Mouse (Mus musculus) ES-E14 (cell line): ENCODE measurements around the gene Afmid. TPM values are rescaled to one million over a fixed set of nuclear protein-coding genes. Genes with fewer than 3 reads are reported as not detected.

Experiments
- DNase-seq: peaks from one replicate; pipeline ENCODE4 v3.0.0-alpha.2; 2013; ENCODE audit warnings: low read depth, low spot score
- H3K27ac ChIP-seq: 2 replicates; pipeline ENCODE4 v1.5.1; 2012; ENCODE audit warnings: low read depth, mild to moderate bottlenecking, low read length, moderate library complexity, mixed read lengths; ENCODE audit not compliant: poor library complexity, insufficient read depth, severe bottlenecking
- H3K36me3 ChIP-seq: 2 replicates; pipeline ENCODE4 v1.6.1; 2012; ENCODE audit warnings: mild to moderate bottlenecking, low read length, moderate library complexity, mixed read lengths; ENCODE audit not compliant: control insufficient read depth, poor library complexity, insufficient read depth, severe bottlenecking
- H3K4me1 ChIP-seq, 2 experiments: fragments of 150-350 bp in 1 of 2; sonication (generic) in 1 of 2; 2 replicates each; pipeline ENCODE4 v1.6.1; 2012; ENCODE audit warnings: low read length in 2 of 2, mild to moderate bottlenecking in 1 of 2, mixed read lengths in 1 of 2; ENCODE audit not compliant: control insufficient read depth in 2 of 2, insufficient read depth in 2 of 2, poor library complexity in 1 of 2
- H3K4me3 ChIP-seq, 2 experiments: fragments of 150-350 bp in 1 of 2; sonication (generic) in 1 of 2; 2 replicates each; pipeline ENCODE4 v1.5.1; 2012; ENCODE audit warnings: low read length in 2 of 2, low read depth in 1 of 2, mild to moderate bottlenecking in 1 of 2, mixed read lengths in 1 of 2; ENCODE audit not compliant: insufficient read depth in 1 of 2, poor library complexity in 1 of 2, severe bottlenecking in 1 of 2
- H3K9ac ChIP-seq: 2 replicates; pipeline ENCODE4 v1.6.1; 2012; ENCODE audit warnings: low read depth, mild to moderate bottlenecking, low read length, mixed read lengths; ENCODE audit not compliant: poor library complexity, insufficient read depth, severe bottlenecking
- H3K9me3 ChIP-seq: fragments of 150-350 bp; sonication (generic); 2 replicates; pipeline ENCODE4 v1.6.1; 2012; ENCODE audit warnings: low read depth, mild to moderate bottlenecking, low read length; ENCODE audit not compliant: control insufficient read depth, insufficient read depth
- CHD2 ChIP-seq: IDR thresholded peaks from 2 replicates; pipeline ENCODE4 v1.6.1; 2014; ENCODE audit warnings: mild to moderate bottlenecking, low read depth, low read length, inconsistent platforms
- HCFC1 ChIP-seq: IDR thresholded peaks from 2 replicates; pipeline ENCODE4 v1.6.1; 2012; ENCODE audit warnings: low read length, inconsistent platforms, borderline replicate concordance; ENCODE audit not compliant: insufficient read depth
- MAFK ChIP-seq: IDR thresholded peaks from 2 replicates; pipeline ENCODE4 v1.6.1; 2014; ENCODE audit warnings: mild to moderate bottlenecking, low read depth, low read length, inconsistent platforms; ENCODE audit not compliant: insufficient read depth
- ZC3H11A ChIP-seq: IDR thresholded peaks from 2 replicates; pipeline ENCODE4 v1.6.1; 2012; ENCODE audit warnings: low read depth, mild to moderate bottlenecking, inconsistent platforms, low read length, borderline replicate concordance
- ZNF384 ChIP-seq: IDR thresholded peaks from 2 replicates; pipeline ENCODE4 v1.6.1; 2012; ENCODE audit warnings: low read depth, low read length, inconsistent platforms
- in situ Hi-C, 2 experiments: fragments of 600-800 bp; cut with MboI; formaldehyde crosslinking; loops; one replicate each; pipeline ENCODE4 v1.15.1; 2025; ENCODE audit warnings: low sequenced_read_pairs in 2 of 2, inconsistent platforms in 1 of 2; ENCODE audit not compliant: unreplicated experiment in 2 of 2
- total RNA-seq: library from RNA; depleted of rRNA; stranded (reverse); fragments of 300-350 nt; gene quantifications from 2 replicates; pipeline ENCODE4 v1.2.3, GENCODE M21; 2012

Afmid gene
- total RNA-seq, 1 experiment, result 1.8 TPM

GRCm38 (mm10) chr11:117871376-117871775 lies 45.7 kb downstream of the Afmid start:
- DNase-seq, result no peak
- TF ChIP-seq ZNF384, result no peak
- TF ChIP-seq ZC3H11A, result no peak
- no peak for TF ChIP-seq CHD2
- TF ChIP-seq MAFK, result no peak
- TF ChIP-seq HCFC1, result no peak
- Histone ChIP-seq H3K4me3 (no peak overlapping the region), H3K9ac (no peak overlapping the region), H3K4me1 (peaks cover 11 to 25% of the 10 kb centered on the region in 2 experiments), H3K36me3 (no peaks in the 10 kb centered on the region), H3K27ac (no peak overlapping the region), H3K9me3 (no peaks in the 10 kb centered on the region)
- in situ Hi-C loops, result loop anchor here in 1 of 2 experiments (5.0 to 25.0 kb wide), 2 partner anchors 211 to 366 kb away; partner anchors contain the start of gene Cyth1

- in situ Hi-C loops, result loop anchor here in 1 of 2 experiments (5.0 to 25.0 kb wide), 2 partner anchors 210 to 365 kb away; partner anchors contain the start of gene Cyth1
Observed at GRCm38 (mm10) chr11:117871911-117872584, 46.3 kb downstream of the Afmid start.

GRCm38 (mm10) chr11:117872861-117873608 lies 47.3 kb downstream of the Afmid start, which contains the start of gene Tha1:
Gene Tha1 (minus strand): TSS chr11:117873481.
- Histone ChIP-seq H3K9ac (peak within 1 kb of the TSS; percentile 49; the same call in 1 of the 2 replicates), H3K4me3 (peak within 1 kb of the TSS; percentile 70 to 77), H3K4me1 (peaks cover 9 to 25% of the 10 kb centered on the region in 2 experiments), H3K9me3 (no peaks in the 10 kb centered on the region), H3K36me3 (no peaks in the 10 kb centered on the region), H3K27ac (no peak within 1 kb of the TSS)
- no peak for TF ChIP-seq ZC3H11A
- no peak for TF ChIP-seq CHD2
- TF ChIP-seq MAFK, result no peak
- peak; percentile 86 for TF ChIP-seq HCFC1
- TF ChIP-seq ZNF384, result no peak
- DNase-seq, result no peak
- in situ Hi-C loops, result loop anchor here in 1 of 2 experiments (5.0 to 25.0 kb wide), 2 partner anchors 209 to 364 kb away; partner anchors contain the start of gene Cyth1

More at GRCm38 (mm10) chr11:117871911-117872584, 46.3 kb downstream of the Afmid start:
- Histone ChIP-seq H3K36me3 (no peaks in the 10 kb centered on the region), H3K27ac (no peak overlapping the region), H3K9me3 (no peaks in the 10 kb centered on the region), H3K9ac (peak overlapping the region; percentile 6; the same call in 1 of the 2 replicates), H3K4me1 (peaks cover 9 to 21% of the 10 kb centered on the region in 2 experiments), H3K4me3 (no peak overlapping the region)
- no peak for DNase-seq
- TF ChIP-seq HCFC1 (no peak), MAFK (no peak), CHD2 (no peak), ZNF384 (no peak), ZC3H11A (no peak)

- in situ Hi-C loops, result loop anchor here in 1 of 2 experiments (5.0 to 25.0 kb wide), 2 partner anchors 208 to 363 kb away; partner anchors contain the start of gene Cyth1
- Histone ChIP-seq H3K36me3 (no peaks in the 10 kb centered on the region), H3K9me3 (no peaks in the 10 kb centered on the region), H3K27ac (no peak overlapping the region), H3K9ac (no peak overlapping the region), H3K4me1 (peaks cover 12 to 31% of the 10 kb centered on the region in 2 experiments), H3K4me3 (no peak overlapping the region)
- no peak for TF ChIP-seq ZC3H11A
- TF ChIP-seq HCFC1, result peak; percentile 35; the same call in 1 of the 2 replicates
- no peak for DNase-seq
Observed at GRCm38 (mm10) chr11:117874419-117874818, 48.7 kb downstream of the Afmid start.
